Mouse (Mus musculus) ovary, postnatal 10 days (tissue): ENCODE measurements around the gene Agbl2.

ENCODE experiments used
- DNase-seq: peaks from one replicate; pipeline ENCODE4 v3.0.0; 2022; ENCODE audit warnings: low spot score

Gene Agbl2

DNA sequence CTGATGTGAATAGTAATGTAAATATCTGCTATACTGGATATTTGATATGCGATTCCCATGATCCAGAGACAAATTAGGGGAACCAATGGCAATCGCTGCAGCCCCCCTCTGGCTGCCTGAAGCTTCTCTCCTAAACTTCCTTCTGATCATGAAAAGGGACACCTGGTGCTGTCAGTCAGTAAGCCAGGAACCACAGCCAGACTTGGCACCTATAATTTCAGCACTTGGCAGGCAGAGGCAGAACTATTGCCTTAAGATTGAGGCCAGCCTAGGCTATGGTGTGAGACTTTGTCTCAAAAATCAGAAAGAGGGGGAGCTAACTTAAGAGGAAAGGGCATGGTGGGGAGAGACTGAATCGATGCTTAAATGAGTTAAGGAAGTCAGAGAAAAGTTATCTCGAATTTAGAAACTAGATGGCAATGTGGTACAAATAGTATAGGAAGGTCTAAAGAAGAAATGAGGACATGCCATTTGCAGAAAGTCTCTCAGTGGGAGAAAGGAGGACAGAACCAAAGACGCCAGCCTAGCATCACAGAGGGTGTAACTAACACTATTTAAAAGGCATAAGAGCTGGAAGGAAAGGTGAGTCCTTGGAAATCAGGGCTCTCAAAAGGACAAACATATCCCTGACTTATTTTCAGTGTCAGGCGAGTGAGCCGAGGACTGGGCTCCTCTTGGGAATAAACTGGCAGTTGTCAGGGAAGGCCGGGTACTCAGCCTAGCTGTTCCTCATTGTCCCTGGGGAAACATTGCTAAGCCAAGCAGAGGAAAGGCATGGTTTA, 88.8 kb downstream of the Agbl2 start:
- no peak for DNase-seq

DNA sequence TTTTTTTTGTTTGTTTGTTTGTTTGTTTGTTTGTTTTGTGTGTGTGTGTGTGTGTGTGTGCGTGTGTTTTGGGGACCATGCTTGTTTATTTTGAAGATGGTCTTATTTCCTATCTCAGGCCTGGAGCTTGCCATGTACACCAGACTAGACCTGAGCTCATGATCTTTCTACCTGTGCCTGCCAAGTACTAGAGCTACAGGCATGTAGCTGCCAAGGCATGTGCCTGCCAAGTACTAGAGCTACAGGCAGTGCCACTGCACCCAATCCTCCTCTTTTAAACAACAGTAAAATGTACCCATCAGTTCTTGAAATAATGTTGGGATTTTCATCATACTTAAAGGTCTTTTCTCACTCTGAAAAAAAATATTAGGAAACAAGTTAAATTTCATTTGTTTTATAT, 91.5 kb downstream of the Agbl2 start:
- no peak for DNase-seq

- no peak for DNase-seq
Measured at GRCm38 (mm10) chr2:90875239-90875638, 92.7 kb downstream of the Agbl2 start.

DNA sequence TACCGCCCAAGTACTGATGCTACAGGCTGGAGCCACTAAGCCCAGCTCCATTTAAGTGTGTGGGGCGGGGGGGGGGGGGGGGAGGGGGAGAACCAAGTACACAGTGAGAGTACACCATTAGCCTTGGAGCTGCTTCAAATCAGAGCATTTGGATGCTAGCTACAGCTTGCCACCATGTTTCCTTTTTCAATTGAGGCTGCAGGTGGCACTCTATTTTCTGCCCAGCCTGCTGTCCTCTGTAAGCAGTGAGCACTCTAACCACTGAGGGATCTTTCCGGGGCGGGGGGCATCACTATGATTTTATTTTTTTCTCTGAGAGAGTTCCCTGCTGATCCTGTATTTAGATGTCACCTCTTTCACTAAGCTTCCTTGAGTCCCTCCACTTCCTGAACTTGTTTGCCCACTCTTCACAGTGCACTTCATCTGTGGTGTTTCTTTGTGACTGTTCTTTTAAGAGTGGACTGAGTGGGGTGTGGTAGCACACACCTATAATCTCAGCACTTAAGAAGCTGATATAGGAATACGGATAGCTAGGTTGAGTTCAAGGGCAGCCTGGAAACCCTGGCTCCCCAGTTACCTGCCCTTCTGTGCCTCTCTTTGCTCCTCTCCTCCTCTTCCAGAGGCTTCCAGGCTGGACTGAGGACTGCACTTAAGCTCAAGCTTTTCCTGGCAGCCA, 95.2 kb downstream of the Agbl2 start:
- DNase-seq, result no peak

- DNase-seq, result no peak
Measured at GRCm38 (mm10) chr2:90879419-90879818, 96.9 kb downstream of the Agbl2 start.

- no peak for DNase-seq
Measured at GRCm38 (mm10) chr2:90880144-90880785, 97.7 kb downstream of the Agbl2 start.

GRCm38 (mm10) chr2:90881824-90882223, 99.3 kb downstream of the Agbl2 start:
- no peak for DNase-seq
